26 mouse cellular contexts compared by ENCODE assay signal in genomic region chr10:95542916-95543315, GRCm38 (mm10).
"Had no signal": no experiment of that assay in that cellular context is flagged by ENCODE, and none has a peak within 500 bp of the region (broad histone marks: within the 10 kb centered on the region; RNA-seq: fewer than 3 reads in every experiment).

No protein-coding gene starts in this region.

- H3K9me3 ChIP-seq: embryonic facial prominence, embryonic 10.5 days; embryonic facial prominence, embryonic 12.5 days; embryonic facial prominence, embryonic 13.5 days; embryonic facial prominence, embryonic 15.5 days; forebrain, embryonic 10.5 days; forebrain, embryonic 12.5 days; forebrain, embryonic 13.5 days; forebrain, embryonic 15.5 days had no signal

- DNase-seq: cerebellum, adult 18-20 months; cerebellum, adult 2 months; cerebellum, adult 8-10 months; cerebellum, adult 9-10 months; cerebellum, adult 9-11 months; cerebellum, postnatal 10 days; cerebellum, postnatal 14 days; cerebellum, postnatal 25 days; cerebellum, postnatal 36 days; embryo, embryonic 11 days; forebrain, postnatal 0 days; gastrocnemius, postnatal 10 days; gastrocnemius, postnatal 14 days; gastrocnemius, postnatal 36 days; heart, adult 2 months had no signal

- H3K27me3 ChIP-seq: embryonic facial prominence, embryonic 12.5 days; embryonic facial prominence, embryonic 13.5 days; embryonic facial prominence, embryonic 15.5 days; forebrain, embryonic 12.5 days; forebrain, embryonic 13.5 days; forebrain, embryonic 15.5 days had no signal

- H3K9ac ChIP-seq: embryonic facial prominence, embryonic 12.5 days; embryonic facial prominence, embryonic 13.5 days; embryonic facial prominence, embryonic 15.5 days; forebrain, embryonic 12.5 days; forebrain, embryonic 13.5 days; forebrain, embryonic 15.5 days; forebrain, postnatal 0 days had no signal

- ATAC-seq: forebrain, embryonic 13.5 days; forebrain, embryonic 14.5 days; forebrain, embryonic 15.5 days; forebrain, embryonic 16.5 days; forebrain, postnatal 0 days had no signal

- H3K4me3 ChIP-seq: embryonic facial prominence, embryonic 10.5 days; embryonic facial prominence, embryonic 12.5 days; embryonic facial prominence, embryonic 13.5 days; embryonic facial prominence, embryonic 15.5 days; erythroblast, embryonic 14.5 days; forebrain, embryonic 10.5 days; forebrain, embryonic 12.5 days; forebrain, embryonic 13.5 days; forebrain, embryonic 15.5 days; heart, adult 2 months had no signal

- H3K4me1 ChIP-seq: embryonic facial prominence, embryonic 10.5 days; forebrain, embryonic 10.5 days; forebrain, embryonic 12.5 days had no signal

- H3K4me2 ChIP-seq: embryonic facial prominence, embryonic 12.5 days; embryonic facial prominence, embryonic 13.5 days; embryonic facial prominence, embryonic 15.5 days; forebrain, embryonic 12.5 days; forebrain, embryonic 13.5 days; forebrain, embryonic 15.5 days had no signal

- H3K27ac ChIP-seq: embryonic facial prominence, embryonic 10.5 days; embryonic facial prominence, embryonic 12.5 days; embryonic facial prominence, embryonic 13.5 days; embryonic facial prominence, embryonic 15.5 days; forebrain, embryonic 10.5 days; forebrain, embryonic 12.5 days; forebrain, embryonic 13.5 days; forebrain, embryonic 15.5 days; heart, adult 2 months had no signal
